Mouse (Mus musculus): ENCODE measurements around the gene Ralgps2. TPM values are rescaled to one million over a fixed set of nuclear protein-coding genes. Genes with fewer than 3 reads are reported as not detected.
A peak's percentile ranks its signal among the peaks of the same experiment; 100 is the strongest.

The Ralgps2 gene
- polyA plus RNA-seq, 1 experiment = 5.9 TPM

- peak; percentile 21 for DNase-seq
- Histone ChIP-seq H3K27me3 (replicated peaks; ENCODE audit: control insufficient read depth, insufficient read depth, low read length) (no peaks in the 10 kb centered on the region), H3K4me3 (ENCODE audit: insufficient read depth, low read depth, low read length) (no peak overlapping the region), H3K27ac (ENCODE audit: insufficient read depth, low read depth, low read length) (no peak overlapping the region), H3K36me3 (ENCODE audit: control insufficient read depth, insufficient read depth, low read length) (no peaks in the 10 kb centered on the region), H3K4me1 (ENCODE audit: control insufficient read depth, insufficient read depth, low read length) (no peaks in the 10 kb centered on the region)
- no peak for TF ChIP-seq POLR2A (IDR thresholded peaks at IDR 0.05; ENCODE audit: low read depth, low read length)
- no peak for TF ChIP-seq CTCF (conservative IDR thresholded peaks at IDR 0.05; ENCODE audit: insufficient read depth, insufficient read length, low read depth, low read length)
- 35% methylated on average over 12 of the region's 12 CpGs for WGBS
Measured at GRCm38 (mm10) chr1:156781076-156781741, 158.2 kb downstream of the Ralgps2 start.

- H3K36me3 ChIP-seq (ENCODE audit: control insufficient read depth, insufficient read depth, low read length) = no peaks in the 10 kb centered on the region
- H3K27ac ChIP-seq (ENCODE audit: insufficient read depth, low read depth, low read length) = no peak overlapping the region
- DNase-seq = no peak
- no peaks in the 10 kb centered on the region for H3K27me3 ChIP-seq (replicated peaks; ENCODE audit: control insufficient read depth, insufficient read depth, low read length)
- H3K4me3 ChIP-seq (ENCODE audit: insufficient read depth, low read depth, low read length) = no peak overlapping the region
- 62% methylated on average over 16 of the region's 16 CpGs for WGBS
- TF ChIP-seq POLR2A (IDR thresholded peaks at IDR 0.05; ENCODE audit: low read depth, low read length) (no peak), CTCF (conservative IDR thresholded peaks at IDR 0.05; ENCODE audit: insufficient read depth, insufficient read length, low read depth, low read length) (no peak)
- no peaks in the 10 kb centered on the region for H3K4me1 ChIP-seq (ENCODE audit: control insufficient read depth, insufficient read depth, low read length)
Measured at GRCm38 (mm10) chr1:156780234-156781005, 159.0 kb downstream of the Ralgps2 start.

GRCm38 (mm10) chr1:156779595-156779994, 159.8 kb downstream of the Ralgps2 start:
- no peaks in the 10 kb centered on the region for H3K36me3 ChIP-seq (ENCODE audit: control insufficient read depth, insufficient read depth, low read length)
- WGBS = 80% methylated on average over 4 of the region's 4 CpGs
- no peak overlapping the region for H3K4me3 ChIP-seq (ENCODE audit: insufficient read depth, low read depth, low read length)
- H3K27ac ChIP-seq (ENCODE audit: insufficient read depth, low read depth, low read length) = no peak overlapping the region
- TF ChIP-seq POLR2A (IDR thresholded peaks at IDR 0.05; ENCODE audit: low read depth, low read length) = no peak
- no peak for TF ChIP-seq CTCF (conservative IDR thresholded peaks at IDR 0.05; ENCODE audit: insufficient read depth, insufficient read length, low read depth, low read length)
- no peak for DNase-seq
- no peaks in the 10 kb centered on the region for H3K4me1 ChIP-seq (ENCODE audit: control insufficient read depth, insufficient read depth, low read length)
- H3K27me3 ChIP-seq (replicated peaks; ENCODE audit: control insufficient read depth, insufficient read depth, low read length) = no peaks in the 10 kb centered on the region

GRCm38 (mm10) chr1:156778977-156779376, 160.4 kb downstream of the Ralgps2 start:
- Histone ChIP-seq H3K27ac (ENCODE audit: insufficient read depth, low read depth, low read length) (no peak overlapping the region), H3K4me1 (ENCODE audit: control insufficient read depth, insufficient read depth, low read length) (no peaks in the 10 kb centered on the region), H3K4me3 (ENCODE audit: insufficient read depth, low read depth, low read length) (no peak overlapping the region), H3K36me3 (ENCODE audit: control insufficient read depth, insufficient read depth, low read length) (no peaks in the 10 kb centered on the region), H3K27me3 (replicated peaks; ENCODE audit: control insufficient read depth, insufficient read depth, low read length) (no peaks in the 10 kb centered on the region)
- DNase-seq = no peak
- whole genome bisulfite sequencing = 76% methylated on average over 6 of the region's 6 CpGs
- TF ChIP-seq CTCF (conservative IDR thresholded peaks at IDR 0.05; ENCODE audit: insufficient read depth, insufficient read length, low read depth, low read length) (no peak), POLR2A (IDR thresholded peaks at IDR 0.05; ENCODE audit: low read depth, low read length) (no peak)

- Histone ChIP-seq H3K36me3 (ENCODE audit: control insufficient read depth, insufficient read depth, low read length) (no peaks in the 10 kb centered on the region), H3K27me3 (replicated peaks; ENCODE audit: control insufficient read depth, insufficient read depth, low read length) (no peaks in the 10 kb centered on the region), H3K4me1 (ENCODE audit: control insufficient read depth, insufficient read depth, low read length) (no peaks in the 10 kb centered on the region), H3K27ac (ENCODE audit: insufficient read depth, low read depth, low read length) (no peak overlapping the region), H3K4me3 (ENCODE audit: insufficient read depth, low read depth, low read length) (no peak overlapping the region)
- TF ChIP-seq POLR2A (IDR thresholded peaks at IDR 0.05; ENCODE audit: low read depth, low read length) = no peak
- WGBS = 71% methylated on average over 4 of the region's 4 CpGs
- DNase-seq = no peak
Measured at GRCm38 (mm10) chr1:156777896-156778295, 161.5 kb downstream of the Ralgps2 start.

GRCm38 (mm10) chr1:156775983-156776382, 163.4 kb downstream of the Ralgps2 start:
- DNase-seq = peak; percentile 30
- no peaks in the 10 kb centered on the region for H3K4me1 ChIP-seq (ENCODE audit: control insufficient read depth, insufficient read depth, low read length)
- no peak overlapping the region for H3K4me3 ChIP-seq (ENCODE audit: insufficient read depth, low read depth, low read length)
- no peaks in the 10 kb centered on the region for H3K36me3 ChIP-seq (ENCODE audit: control insufficient read depth, insufficient read depth, low read length)
- 53% methylated on average over 7 of the region's 7 CpGs for WGBS
- TF ChIP-seq CTCF (conservative IDR thresholded peaks at IDR 0.05; ENCODE audit: insufficient read depth, insufficient read length, low read depth, low read length) (no peak), POLR2A (IDR thresholded peaks at IDR 0.05; ENCODE audit: low read depth, low read length) (no peak)
- H3K27me3 ChIP-seq (replicated peaks; ENCODE audit: control insufficient read depth, insufficient read depth, low read length) = no peaks in the 10 kb centered on the region
- H3K27ac ChIP-seq (ENCODE audit: insufficient read depth, low read depth, low read length) = no peak overlapping the region

- no peak for DNase-seq
- Histone ChIP-seq H3K36me3 (ENCODE audit: control insufficient read depth, insufficient read depth, low read length) (no peaks in the 10 kb centered on the region), H3K4me3 (ENCODE audit: insufficient read depth, low read depth, low read length) (no peak overlapping the region), H3K4me1 (ENCODE audit: control insufficient read depth, insufficient read depth, low read length) (no peaks in the 10 kb centered on the region), H3K27me3 (replicated peaks; ENCODE audit: control insufficient read depth, insufficient read depth, low read length) (no peaks in the 10 kb centered on the region), H3K27ac (ENCODE audit: insufficient read depth, low read depth, low read length) (no peak overlapping the region)
- TF ChIP-seq CTCF (conservative IDR thresholded peaks at IDR 0.05; ENCODE audit: insufficient read depth, insufficient read length, low read depth, low read length) = no peak
- no peak for TF ChIP-seq POLR2A (IDR thresholded peaks at IDR 0.05; ENCODE audit: low read depth, low read length)
- WGBS = 72% methylated on average over 4 of the region's 4 CpGs
Measured at GRCm38 (mm10) chr1:156775190-156775589, 164.2 kb downstream of the Ralgps2 start.
